Mouse (Mus musculus): ENCODE measurements at regions not wholly inside any gene's neighbourhood (a gene's known extent, or its start where the extent isn't known, plus 50 kb on each side); places are given as distances from the start of the nearest gene placed in this dataset. TPM values are rescaled to one million over a fixed set of nuclear protein-coding genes. Genes with fewer than 3 reads are reported as not detected.

GRCm38 (mm10) chr3:137807913-137808684 lies 56.2 kb upstream of the H2afz start:
- no peak for TF ChIP-seq POLR2A (IDR thresholded peaks at IDR 0.05; ENCODE audit: borderline replicate concordance, extremely low read depth, insufficient read depth, insufficient read length)
- Histone ChIP-seq H3K9ac (ENCODE audit: low read depth, low read length, severe bottlenecking) (no peak overlapping the region), H3K27me3 (ENCODE audit: control insufficient read depth, insufficient read depth, low read length) (no peaks in the 10 kb centered on the region), H3K4me1 (ENCODE audit: control insufficient read depth, insufficient read depth, low read length) (peaks cover 3% of the 10 kb centered on the region; the same call in 1 of the 2 replicates), H3K27ac (replicated peaks; ENCODE audit: low read depth, low read length) (no peak overlapping the region), H3K9me3 (ENCODE audit: control insufficient read depth, low read length) (no peaks in the 10 kb centered on the region), H3K4me2 (replicated peaks; ENCODE audit: low read depth, low read length, severe bottlenecking) (no peak overlapping the region), H3K36me3 (ENCODE audit: control insufficient read depth, insufficient read depth, low read length) (no peaks in the 10 kb centered on the region), H3K4me3 (replicated peaks; ENCODE audit: low read length) (no peak overlapping the region)
- WGBS, result 79% methylated on average over 5 of the region's 5 CpGs
- no peak for DNase-seq (ENCODE audit: low spot score)
- ATAC-seq (ENCODE audit: low FRiP score, low read depth), result no peak

GRCm38 (mm10) chr3:137810123-137810522 lies 54.2 kb upstream of the H2afz start:
- WGBS, result 77% methylated on average over 3 of the region's 3 CpGs
- Histone ChIP-seq H3K27me3 (ENCODE audit: control insufficient read depth, insufficient read depth, low read length) (no peaks in the 10 kb centered on the region), H3K9me3 (ENCODE audit: control insufficient read depth, low read length) (no peaks in the 10 kb centered on the region), H3K9ac (ENCODE audit: low read depth, low read length, severe bottlenecking) (no peak overlapping the region), H3K4me2 (replicated peaks; ENCODE audit: low read depth, low read length, severe bottlenecking) (no peak overlapping the region), H3K27ac (replicated peaks; ENCODE audit: low read depth, low read length) (no peak overlapping the region), H3K36me3 (ENCODE audit: control insufficient read depth, insufficient read depth, low read length) (no peaks in the 10 kb centered on the region), H3K4me3 (replicated peaks; ENCODE audit: low read length) (no peak overlapping the region), H3K4me1 (ENCODE audit: control insufficient read depth, insufficient read depth, low read length) (peaks cover 3% of the 10 kb centered on the region; the same call in 1 of the 2 replicates)
- no peak for DNase-seq (ENCODE audit: low spot score)
- no peak for ATAC-seq (ENCODE audit: low FRiP score, low read depth)
- TF ChIP-seq POLR2A (IDR thresholded peaks at IDR 0.05; ENCODE audit: borderline replicate concordance, extremely low read depth, insufficient read depth, insufficient read length), result no peak

Small RNA genes lying in the stretch of these regions (microRNA-seq; reads per million reads assigned to microRNA genes)
- gene Mir6380, result not detected
